Mouse (Mus musculus) left cerebral cortex, adult 11 months (tissue): ENCODE measurements around the gene Il1rl1.

Experiments
- DNase-seq: peaks from one replicate; pipeline ENCODE4 v3.0.0; 2022; ENCODE audit warnings: low spot score

The Il1rl1 gene

DNA sequence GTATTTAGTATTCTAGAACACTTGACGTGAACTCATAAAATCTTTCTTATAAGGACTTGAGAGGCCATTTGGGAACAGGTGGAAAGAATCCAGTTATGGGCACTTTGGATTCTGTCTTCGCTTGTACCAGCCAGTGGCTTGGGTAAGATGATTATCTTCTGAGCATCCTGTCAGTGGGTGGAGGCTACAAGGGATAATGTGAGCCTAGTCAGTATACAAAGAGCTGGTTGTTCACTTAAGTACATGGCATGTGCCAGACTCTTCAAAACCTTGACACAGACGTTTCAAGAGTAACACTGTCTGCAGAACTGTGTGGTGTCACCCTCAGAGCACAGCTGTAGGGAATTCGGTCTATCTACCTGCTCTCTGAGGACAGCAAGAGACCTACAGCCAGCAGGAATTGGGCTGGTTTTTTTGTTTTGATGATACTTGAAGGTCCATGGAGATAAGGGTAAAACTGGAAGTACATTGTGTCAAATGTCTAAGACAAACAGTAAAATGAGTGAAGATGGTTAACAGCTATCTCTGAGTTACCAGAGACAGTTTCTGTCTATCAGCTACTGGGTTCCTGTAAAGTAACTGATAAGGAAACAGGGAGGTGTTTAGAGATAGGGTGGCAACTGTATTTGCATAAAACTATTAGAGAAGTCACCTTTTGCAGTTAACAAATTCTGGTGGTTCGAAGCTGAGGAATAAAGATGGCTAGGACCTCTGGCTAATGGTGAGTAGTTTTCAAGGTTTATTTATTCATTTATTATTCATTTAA lies at the start of gene Il1rl1:
Gene Il1rl1 (plus strand): TSS at position 661 of the 766 bp plus-strand sequence.
- DNase-seq: no peak

DNA sequence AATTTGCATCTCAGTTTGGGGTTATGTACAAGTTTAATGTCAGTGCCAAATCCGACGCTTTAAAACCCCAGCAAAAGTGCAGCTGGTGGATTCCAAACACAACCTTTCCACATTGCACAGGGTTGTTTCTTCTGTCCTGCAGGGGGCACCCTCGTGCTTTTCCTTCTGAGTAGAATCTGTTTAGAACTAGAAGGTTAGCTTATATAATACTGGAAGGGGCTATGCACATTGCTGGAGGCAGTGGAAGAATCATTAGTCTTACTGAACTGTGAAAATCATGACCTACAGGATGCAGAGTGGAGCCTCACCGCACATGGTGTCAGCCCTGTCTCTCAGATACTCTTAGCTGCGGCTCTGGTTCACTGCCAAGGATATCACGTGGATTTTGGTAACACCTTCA lies 49.3 kb upstream of the Il1rl1 start:
- DNase-seq: peak; percentile 32

DNA sequence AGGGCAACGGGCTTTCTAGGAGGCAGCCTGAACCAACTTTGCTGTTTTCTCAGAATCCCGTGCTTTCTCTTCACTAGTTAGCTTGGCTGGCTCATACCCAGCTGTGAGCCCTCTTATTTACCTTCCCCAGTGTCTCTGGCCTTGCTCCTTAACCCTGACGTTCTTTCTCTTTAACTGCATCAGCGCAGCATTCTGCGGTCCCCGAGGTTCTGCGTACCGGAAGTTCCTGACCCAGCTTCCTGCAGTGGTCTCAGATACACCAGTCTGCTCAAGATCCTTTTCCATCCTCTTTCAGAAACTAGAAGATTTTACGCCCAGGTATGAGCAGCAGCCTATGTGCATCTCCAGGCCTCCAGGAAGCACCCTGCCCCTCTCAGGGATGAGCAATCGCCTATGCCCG lies 48.4 kb upstream of the Il1rl1 start:
- DNase-seq: no peak

DNA sequence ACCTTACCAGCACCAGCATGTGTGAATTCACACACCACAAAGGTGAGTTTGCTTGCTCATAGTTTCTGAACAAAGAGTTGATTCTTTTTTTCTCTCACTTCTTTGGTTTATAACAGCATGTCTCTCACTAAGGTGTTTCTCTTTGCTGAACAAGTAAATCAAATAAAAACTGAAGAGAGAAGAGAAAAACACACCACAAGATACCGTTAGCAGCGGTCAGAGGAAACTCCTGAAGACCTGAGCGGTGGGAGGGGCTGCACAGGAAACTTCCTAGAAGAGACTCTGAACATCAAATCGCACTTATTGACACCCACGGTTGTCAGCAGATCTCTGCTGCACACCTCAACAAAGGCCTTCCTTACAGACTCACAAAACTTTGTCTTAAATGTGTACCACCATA lies 46.5 kb upstream of the Il1rl1 start:
- DNase-seq: no peak

DNA sequence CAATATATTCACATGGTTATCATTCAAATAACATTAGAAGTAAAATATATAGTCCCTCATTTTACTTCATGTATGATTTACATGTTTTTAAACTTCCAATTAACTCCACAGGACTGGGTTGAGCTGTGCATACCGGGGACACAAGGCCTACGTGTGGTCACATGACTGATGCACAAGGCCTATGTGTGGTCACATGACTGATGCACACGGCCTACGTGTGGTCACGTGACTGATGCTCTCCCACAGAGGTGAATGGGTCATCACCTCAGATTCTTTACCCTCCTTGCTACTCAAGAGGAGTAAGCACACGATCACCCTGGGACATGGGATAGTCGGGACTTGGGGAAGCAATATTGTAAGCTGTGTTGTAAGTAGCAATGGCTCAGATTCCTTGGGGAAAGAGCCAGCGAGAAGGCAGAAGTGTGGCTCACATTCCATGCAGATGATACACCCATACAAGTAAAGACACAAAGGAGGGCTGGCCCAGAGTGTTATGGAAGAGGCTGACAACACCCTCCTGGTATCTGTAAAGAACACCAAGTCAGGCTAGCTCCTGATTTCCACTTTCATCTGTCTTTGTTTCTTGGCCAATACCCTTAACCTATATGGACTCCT lies 44.3 kb upstream of the Il1rl1 start:
- no peak for DNase-seq

DNA sequence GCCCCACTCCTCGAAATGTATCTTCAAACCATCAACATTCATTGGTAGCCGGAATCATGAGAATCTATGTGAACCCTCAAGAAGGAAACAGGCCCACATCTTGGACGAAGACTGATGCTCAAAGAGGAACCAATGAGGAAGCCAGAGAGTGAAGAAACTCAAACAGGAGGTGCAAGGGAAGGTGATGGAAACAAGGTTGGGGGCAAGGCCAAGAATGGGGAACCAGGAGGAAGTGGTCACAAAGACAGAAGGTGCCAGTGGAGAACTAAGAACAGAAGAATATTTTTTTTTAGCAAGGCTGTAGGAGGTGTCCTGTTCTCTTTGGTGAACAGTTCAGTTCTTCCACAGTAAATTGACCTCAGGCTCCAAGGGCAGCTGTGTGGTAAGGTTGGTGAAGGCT lies 38.0 kb upstream of the Il1rl1 start:
- DNase-seq: no peak

DNA sequence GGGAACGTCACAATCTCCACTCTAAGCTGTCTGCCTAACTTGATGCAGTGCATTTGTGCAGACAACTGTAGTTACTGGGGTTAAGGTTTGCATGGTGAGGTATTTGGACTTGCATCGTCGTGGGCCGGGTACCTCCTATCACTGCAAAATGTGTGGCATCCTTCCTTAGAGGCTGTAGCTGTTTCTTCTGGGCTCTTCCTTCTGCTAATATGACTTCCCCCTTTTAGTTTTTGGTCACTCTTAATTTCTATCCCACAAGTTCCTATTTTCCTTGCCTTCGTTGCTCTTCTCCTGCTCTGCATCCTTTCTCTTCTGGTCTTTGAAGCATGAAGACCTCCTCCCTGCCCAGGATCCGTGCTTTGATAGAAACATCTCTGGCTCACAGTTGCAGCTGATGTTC lies 36.8 kb upstream of the Il1rl1 start:
- DNase-seq: no peak

DNA sequence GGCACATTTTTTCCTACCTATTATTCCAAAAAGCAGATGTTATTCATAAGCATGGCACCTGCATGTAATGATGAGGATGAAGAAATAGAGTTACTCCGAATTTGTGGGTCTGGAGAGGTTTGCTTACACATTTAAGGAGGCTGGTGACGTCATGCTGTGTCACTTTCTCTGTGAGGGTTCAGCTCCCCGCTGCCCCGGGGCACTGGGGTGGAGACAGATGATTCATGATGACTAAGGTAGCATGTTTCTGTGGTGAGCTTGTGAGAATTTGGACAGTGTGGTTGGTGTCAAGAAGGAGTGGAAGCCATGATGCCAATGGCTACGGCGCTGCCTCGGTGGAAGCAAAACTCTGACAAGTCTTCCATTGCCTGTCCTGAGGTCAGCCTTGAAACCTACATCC lies 36.2 kb upstream of the Il1rl1 start:
- DNase-seq: no peak

DNA sequence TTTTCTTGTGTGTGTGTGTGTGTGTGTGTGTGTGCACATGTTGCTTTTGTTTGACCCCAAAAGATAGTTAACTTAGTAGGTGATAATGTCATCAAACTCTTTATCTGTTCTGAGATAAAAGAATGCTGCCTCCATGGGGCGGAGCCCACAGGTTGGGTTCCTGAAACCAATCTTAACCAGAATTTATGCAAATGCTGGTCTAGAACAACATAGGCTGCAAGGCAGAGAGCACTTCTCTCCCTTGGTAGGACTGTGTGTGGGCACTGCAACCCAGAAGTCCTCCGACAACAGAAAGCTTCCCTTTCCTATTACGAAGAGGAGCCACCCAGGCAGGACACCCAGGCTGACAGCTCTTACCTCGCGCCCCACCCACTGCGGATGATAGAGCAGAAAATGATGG lies 29.7 kb upstream of the Il1rl1 start:
- no peak for DNase-seq

DNA sequence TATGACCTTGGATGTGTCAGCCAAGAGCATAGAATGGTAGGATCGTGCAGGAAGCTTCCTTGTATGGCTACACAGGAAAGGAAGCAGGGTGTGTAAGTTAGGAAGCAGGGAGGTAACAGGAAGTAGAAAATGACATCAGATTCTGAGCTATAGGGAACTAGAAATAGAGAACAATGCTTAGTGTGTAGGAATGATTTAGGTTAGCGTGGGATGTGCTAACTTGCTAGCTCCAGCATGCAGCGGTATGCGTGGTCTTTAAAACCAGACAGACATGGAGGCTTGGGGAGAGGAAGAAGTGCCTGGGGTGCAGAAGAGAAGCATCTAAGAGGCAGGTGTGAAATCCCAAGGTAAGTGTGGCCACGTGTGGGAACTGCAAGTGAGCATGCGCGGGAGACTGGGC lies 24.7 kb upstream of the Il1rl1 start:
- no peak for DNase-seq

DNA sequence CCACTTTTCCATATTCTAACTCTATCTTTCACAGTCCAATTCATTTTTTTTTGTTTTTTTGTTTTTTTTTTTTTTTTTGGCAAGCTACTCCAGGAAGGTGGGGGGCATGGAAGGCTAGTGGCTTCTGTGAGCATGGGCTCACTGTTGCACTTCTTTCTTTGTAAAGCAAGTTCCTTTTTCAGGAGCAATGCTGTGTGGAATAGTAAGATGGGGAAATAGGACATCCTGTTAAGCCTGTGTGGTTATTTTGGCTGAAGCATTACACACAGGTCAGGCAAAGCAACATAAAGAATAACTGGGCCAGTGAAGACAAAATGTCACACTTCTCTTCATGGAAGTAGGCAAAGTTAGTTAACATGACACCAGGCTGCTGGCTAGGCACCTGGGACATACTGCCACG lies 19.5 kb upstream of the Il1rl1 start:
- no peak for DNase-seq

DNA sequence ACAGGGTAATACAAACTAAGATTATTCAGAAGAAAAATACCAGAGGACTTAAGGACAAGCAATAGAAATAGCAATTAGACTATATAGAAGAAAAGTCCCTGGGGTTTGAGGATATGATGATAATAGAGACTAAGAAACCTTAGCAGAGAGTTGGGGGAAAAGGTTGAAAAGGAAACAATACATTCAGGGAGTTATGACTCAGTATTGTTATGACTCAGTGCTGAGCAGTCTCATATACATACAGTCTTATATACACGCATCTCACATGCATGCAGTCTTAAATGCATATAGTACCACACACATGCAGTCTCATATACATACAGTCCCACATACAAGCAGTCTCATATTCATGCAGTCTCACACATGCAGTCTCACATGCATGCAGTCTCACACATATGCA lies 16.3 kb upstream of the Il1rl1 start:
- no peak for DNase-seq

DNA sequence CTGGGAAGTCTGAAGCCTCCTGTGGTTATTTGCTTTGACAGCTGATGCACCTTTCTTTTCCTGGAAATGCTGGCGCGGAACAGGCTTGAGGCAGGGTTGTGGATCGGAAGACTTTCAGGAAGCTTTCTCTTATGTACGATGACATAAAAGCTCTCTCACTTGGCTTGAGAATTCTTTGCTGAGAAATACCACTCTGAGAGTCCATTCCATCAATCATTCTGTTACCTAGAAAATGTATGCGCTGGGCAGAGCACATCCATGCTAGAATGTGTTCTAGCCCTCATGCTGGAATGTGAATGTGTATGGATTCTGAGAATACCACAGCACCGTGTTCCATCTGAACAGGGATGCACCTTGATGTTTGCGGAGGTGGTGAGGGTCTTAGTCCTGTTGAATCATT lies 15.1 kb upstream of the Il1rl1 start:
- no peak for DNase-seq

DNA sequence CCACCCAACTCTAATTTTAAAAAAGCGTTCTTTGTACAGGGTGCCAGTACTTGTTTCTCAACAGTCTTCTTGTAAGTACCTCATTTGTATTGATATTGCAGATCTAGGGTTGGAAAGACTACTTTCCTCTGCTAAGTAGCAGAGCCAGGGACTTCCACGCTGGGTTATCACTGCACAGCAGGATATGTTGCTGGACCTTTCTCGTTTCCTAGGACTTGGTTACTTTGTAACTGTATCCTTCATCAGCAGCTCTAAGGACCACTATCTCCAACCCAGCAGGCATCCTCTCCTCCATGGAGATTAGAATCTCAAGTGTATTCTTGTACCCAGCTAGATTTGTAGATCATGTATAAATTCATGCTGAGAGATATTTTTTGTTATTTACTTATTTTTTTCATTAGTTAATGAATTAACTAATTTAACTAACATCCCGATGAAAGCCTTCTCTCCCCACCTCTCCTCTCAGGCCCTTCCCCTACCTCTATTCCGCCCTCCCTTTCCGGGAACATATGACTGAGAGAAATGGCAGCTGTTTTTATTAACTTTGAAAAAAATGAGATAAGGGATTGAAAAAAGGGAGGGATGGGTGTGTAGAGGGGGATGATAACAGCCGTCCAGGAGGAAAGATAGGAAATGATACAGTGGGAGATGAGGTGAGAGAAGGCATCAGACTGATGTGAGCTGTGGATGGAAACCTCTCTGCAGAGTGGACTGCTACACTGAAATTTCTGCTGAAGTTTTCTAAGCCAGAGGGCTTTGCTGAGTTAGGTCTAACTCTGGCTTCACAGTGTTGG lies 14.3 kb upstream of the Il1rl1 start:
- DNase-seq: no peak

DNA sequence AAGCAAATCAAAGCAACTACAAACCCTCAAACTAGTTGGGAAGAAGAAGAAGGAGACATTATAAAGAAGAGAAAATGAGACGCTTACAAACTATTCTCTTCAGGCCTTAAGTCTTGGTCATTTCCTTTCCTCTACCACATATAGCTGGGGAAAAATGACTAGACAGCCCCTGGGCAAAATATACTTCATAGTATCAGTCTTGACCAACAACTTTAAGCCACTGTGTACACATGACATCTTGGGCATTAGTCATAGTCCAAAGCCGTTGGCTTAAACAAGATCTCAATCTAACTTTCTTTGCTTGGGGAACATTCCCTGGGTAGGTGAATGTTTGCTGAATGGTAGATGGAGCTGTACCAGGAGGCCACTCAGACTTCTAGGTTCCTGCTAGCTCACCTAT lies 12.3 kb upstream of the Il1rl1 start:
- no peak for DNase-seq

DNA sequence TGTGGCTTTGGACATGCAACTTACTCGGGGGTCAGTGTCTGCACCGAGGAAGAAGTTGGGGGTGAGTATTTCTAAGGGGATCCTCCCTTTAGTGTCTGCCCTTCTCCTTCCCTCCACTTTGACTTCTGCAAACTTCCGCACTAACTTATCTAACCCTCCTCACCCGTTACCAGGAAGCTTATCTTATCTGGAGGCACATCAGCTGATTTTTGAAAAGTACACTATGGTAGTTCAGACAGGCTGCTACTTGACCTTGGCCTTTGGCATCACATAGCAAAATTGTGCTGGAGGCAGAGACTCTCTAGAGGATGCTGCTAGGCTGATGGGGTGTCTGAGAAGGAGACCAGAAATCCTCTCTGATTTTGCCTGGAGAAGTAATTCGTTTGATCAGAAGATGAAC lies 10.9 kb upstream of the Il1rl1 start:
- DNase-seq: no peak

DNA sequence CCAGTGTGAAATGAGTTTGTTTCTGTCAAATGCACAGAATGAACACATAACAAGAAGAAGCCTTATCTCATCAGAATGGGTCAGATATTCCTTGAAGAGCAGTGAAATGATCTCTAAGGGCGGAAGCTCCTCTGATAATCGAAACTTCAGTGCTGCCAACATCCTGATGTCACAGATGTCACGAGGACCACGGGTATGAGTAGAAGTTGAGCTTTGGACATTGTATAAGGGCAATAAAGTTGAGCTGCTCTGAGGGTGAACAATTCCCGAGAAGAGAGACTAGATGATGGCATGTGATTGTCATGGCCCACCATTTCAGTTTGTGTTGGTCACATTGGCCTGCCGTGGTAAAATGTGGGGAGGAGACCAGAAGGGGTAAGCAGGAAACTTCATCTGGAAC lies 5.5 kb upstream of the Il1rl1 start:
- no peak for DNase-seq

DNA sequence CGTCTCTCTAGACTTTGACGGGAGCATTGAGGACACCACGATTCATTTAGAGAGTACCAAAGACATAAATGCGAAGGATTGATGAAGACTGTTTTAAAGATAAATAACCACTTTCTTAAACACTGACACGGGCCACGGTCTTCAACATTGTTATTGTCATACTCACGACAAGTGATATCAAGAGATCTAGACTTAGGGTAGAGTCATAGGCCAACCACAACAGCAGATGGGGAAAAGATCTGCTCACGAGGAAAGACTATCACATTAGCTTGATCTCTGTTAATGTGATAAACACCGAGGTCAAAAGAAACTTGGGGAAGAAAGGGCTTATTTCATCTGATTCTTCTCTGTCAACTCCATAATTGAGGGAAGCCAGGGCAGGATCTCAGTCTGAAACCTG lies 2.1 kb upstream of the Il1rl1 start:
- DNase-seq: no peak

DNA sequence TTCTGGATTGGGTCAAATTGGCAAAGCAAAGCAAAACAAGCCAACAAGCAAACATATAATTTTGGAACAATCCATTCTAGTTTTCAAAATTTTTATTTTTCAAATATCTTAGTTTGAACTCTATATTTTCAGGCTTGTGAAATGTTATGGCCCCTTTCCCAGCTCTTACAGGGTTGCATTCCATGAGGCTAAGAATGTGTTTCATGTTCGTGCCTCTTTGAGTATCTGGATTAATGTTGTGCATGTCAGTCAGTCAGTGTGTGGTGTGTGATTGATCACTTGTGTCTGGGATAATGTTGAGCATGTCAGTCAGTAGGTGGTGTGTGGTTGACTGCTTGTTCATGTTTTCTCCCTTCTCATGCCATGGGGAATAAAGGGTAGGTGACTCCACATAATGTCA lies 1.5 kb upstream of the Il1rl1 start:
- DNase-seq: no peak

DNA sequence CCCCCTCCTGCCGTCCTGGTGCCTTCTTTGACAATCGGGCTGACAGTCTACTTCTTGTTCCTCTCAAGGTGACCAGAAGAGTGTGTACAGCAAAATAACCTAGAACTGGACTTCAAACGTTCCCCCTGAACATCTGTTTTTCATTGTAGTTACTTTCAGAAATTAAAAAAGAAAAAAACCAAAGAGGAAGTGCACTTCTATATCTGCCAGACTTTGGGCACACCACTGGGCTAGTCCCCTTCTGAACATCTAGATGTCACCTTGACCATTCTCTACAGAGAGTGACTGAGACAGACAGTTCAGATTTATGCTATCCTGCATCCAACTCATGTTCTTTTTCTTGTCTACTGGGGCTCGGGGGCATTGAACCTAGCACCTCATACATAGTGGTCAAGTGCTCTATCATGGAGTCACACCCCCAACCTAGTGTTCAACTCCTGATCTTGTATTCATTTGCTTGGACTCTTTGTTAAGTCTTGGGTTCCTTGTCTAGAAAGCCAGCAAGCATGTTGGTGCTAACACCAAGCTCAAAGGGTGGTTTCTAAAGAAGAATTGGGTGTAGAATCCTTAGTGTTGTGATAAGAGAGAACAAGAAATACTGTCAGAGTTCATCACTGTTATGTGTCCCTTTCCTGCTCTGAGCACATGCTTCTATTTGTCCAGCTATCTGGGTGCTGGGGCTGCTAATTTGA lies 919 bp downstream of the Il1rl1 start:
- no peak for DNase-seq

DNA sequence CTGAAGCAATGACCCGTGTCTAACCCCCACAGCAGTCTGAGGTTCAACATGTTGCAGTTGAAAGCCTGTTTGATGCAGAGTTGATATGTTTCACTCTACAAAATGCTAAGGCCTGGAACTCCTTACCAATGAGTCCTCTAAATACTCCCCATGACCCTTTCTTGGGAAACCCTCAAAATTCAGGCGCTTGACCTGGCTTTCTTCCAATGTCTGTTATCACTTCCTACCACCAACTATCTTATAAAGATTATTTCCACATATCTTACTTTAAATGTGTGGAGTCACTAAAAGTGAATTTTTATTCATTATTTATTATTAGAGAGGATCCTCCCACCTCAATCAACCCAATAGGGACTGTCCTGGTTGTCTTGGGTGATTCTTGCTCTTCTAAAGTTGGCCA lies 2.8 kb downstream of the Il1rl1 start:
- no peak for DNase-seq

DNA sequence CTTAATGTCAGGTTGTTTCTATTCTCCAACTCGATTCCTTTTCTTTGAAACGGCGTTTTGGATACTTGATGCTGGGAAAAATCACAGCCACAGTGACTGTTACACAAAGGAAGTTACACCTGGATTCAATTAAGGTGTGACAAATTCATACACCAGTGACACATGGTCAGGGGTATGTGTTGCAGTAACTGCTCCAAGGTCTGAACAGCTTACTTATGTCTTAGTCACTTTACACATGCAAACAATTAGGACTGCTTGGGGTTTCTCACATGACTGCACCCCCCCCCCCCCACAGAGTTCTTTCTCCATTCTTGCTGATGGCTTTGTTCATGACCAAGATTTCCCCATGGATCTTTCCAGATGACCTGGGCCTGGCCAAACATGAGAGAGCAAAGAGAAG lies 6.6 kb downstream of the Il1rl1 start:
- DNase-seq: no peak

DNA sequence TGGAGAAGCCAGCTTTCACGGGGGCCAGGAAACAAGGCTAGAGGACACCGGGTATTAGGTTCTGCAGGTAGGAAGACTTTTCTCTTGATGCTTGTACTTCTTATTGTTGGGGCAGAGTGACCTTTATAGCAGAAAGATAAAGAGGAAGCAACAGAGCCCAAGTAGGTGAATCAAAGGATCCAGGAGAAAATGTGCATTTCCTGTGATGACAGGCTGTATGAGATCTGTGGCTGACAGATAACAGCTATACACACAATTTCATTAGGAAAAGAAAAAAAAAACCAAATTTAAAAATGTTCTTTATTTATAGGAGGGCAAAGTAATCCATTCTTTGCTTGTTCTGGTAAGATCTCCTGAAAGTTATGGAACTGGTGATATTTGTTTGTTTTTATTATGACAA lies 8.0 kb downstream of the Il1rl1 start:
- DNase-seq: no peak
